Mouse (Mus musculus) lung, adult 2 months (tissue): ENCODE data around the gene Galnt17.

Experiments used
- CTCF ChIP-seq: fragments of 200-500 bp; IDR thresholded peaks from 2 replicates; pipeline ENCODE4 v1.5.1; 2011; ENCODE audit warnings: mild to moderate bottlenecking, low read length, control low read depth; ENCODE audit not compliant: insufficient read depth
- POLR2A ChIP-seq: fragments of 200-500 bp; IDR thresholded peaks from 2 replicates; pipeline ENCODE4 v1.6.1; 2011; ENCODE audit warnings: low read depth, mild to moderate bottlenecking, control low read depth, low read length, borderline replicate concordance; ENCODE audit errors: extremely low read depth

DNA sequence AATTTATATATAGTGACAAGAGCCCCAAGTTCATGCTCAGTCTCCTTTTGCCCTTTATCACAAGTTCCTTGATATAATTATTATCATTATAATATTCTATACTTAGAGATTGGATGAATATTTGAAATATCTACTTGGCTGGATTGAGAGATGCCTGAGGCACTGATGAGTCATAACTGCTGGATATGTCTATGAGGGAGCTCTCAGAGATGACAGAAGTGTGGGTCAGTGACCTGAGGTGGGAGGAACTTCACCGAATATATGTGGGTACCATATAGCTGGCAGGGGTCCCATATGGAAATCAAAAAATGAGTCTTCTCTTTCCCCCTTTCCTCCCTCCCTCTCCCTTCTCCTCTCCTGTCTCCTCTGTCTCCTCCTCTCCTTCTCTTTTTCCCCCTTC, 127.5 kb downstream of the Galnt17 start:
- no peak for TF ChIP-seq CTCF
- TF ChIP-seq POLR2A: no peak
